Mouse (Mus musculus) adrenal gland, adult 10 weeks (tissue): ENCODE measurements around the gene Tmem165. TPM values are rescaled to one million over a fixed set of nuclear protein-coding genes. Genes with fewer than 3 reads are reported as not detected.

Experiments
- polyA plus RNA-seq: library from polyadenylated mRNA; stranded (reverse); fragments of 350-450 nt; fragmentation: Illumina TruSeq; extraction: RNeasy Lipid Tissue Mini Kit (QIAGEN cat#74804); gene quantifications from one replicate; pipeline ENCODE4 v1.2.3, GENCODE M21; 2014; ENCODE audit warnings: low read depth, low replicate concordance

The Tmem165 gene
- 122 TPM for polyA plus RNA-seq

GRCm38 (mm10) chr5:76183750-76184261 lies at the start of gene Tmem165:
Gene Tmem165 (plus strand): TSS chr5:76183880.

GRCm38 (mm10) chr5:76139808-76140729 lies 43.6 kb upstream of the Tmem165 start, which contains the start of gene Srd5a3:
Gene Srd5a3 (plus strand): TSS chr5:76140271.

Other genes with a start within 250 kb of the Tmem165 start
- 109 TPM for gene Kdr, start 205.4 kb upstream of the Tmem165 start, polyA plus RNA-seq
- gene Srd5a3, start 43.6 kb upstream of the Tmem165 start, polyA plus RNA-seq, result 37.0 TPM
- gene Clock, start 120.9 kb downstream of the Tmem165 start, polyA plus RNA-seq, result 127 TPM
- not detected for gene Pdcl2, start 147.3 kb downstream of the Tmem165 start, polyA plus RNA-seq
- gene Nmu, start 179.9 kb downstream of the Tmem165 start, polyA plus RNA-seq, result not detected